20 mouse cellular contexts compared by ENCODE assay signal in the genomic region with DNA sequence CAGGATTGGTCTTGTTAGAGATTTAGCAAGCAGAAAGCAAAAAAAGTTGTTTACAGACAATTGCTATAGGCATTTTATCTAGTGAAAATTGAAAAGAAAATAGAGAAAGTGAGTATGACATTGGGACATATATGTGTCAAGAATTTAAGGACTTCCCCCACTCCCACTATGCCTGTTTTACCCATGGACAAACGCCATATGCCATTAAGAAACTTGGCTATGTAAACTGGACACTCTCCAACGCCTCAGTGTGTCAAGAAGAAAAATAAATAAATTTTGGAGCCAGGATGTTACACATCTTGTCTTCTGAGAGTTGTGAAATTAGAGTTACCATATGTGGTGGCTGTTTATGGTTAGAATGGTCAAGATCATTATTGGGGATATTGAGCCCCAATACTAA.
"Had no signal": no experiment of that assay in that cellular context is flagged by ENCODE, and none has a peak within 500 bp of the region (broad histone marks: within the 10 kb centered on the region; RNA-seq: fewer than 3 reads in every experiment).

No protein-coding gene starts in this region.

- H3K4me2 ChIP-seq: limb, embryonic 12.5 days; limb, embryonic 15.5 days; liver, embryonic 13.5 days; midbrain, embryonic 13.5 days; neural tube, embryonic 13.5 days; stomach, embryonic 15.5 days had no signal

- H3K36me3 ChIP-seq: limb, embryonic 12.5 days; limb, embryonic 15.5 days; liver, embryonic 13.5 days; midbrain, embryonic 10.5 days; midbrain, embryonic 13.5 days; neural tube, embryonic 13.5 days; stomach, embryonic 15.5 days had no signal

- ATAC-seq: midbrain, embryonic 13.5 days; midbrain, embryonic 16.5 days had no signal

- H3K9ac ChIP-seq: limb, embryonic 12.5 days; limb, embryonic 15.5 days; liver, embryonic 13.5 days; midbrain, embryonic 13.5 days; neural tube, embryonic 13.5 days; stomach, embryonic 15.5 days had no signal

- H3K9me3 ChIP-seq: limb, embryonic 12.5 days; limb, embryonic 15.5 days; liver, embryonic 13.5 days; megakaryocyte, embryonic 14.5 days; midbrain, embryonic 10.5 days; midbrain, embryonic 13.5 days; neural tube, embryonic 13.5 days; stomach, embryonic 15.5 days had no signal

- DNase-seq: kidney, adult 18-20 months; kidney, adult 9 months; kidney, postnatal 14 days; kidney, postnatal 4 days; left cerebral cortex, postnatal 4 days; liver, embryonic 13.5 days; lung, postnatal 14 days; retina, postnatal 1 day; right cerebral cortex, postnatal 25 days; spleen, adult 18-20 months; thymus, postnatal 25 days had no signal

- H3K27ac ChIP-seq: limb, embryonic 12.5 days; limb, embryonic 15.5 days; liver, embryonic 13.5 days; midbrain, embryonic 10.5 days; midbrain, embryonic 13.5 days; neural tube, embryonic 13.5 days; stomach, embryonic 15.5 days had no signal

- H3K4me1 ChIP-seq: limb, embryonic 12.5 days; limb, embryonic 15.5 days; liver, embryonic 13.5 days; megakaryocyte, embryonic 14.5 days; stomach, embryonic 15.5 days had no signal

- H3K27me3 ChIP-seq: limb, embryonic 12.5 days; limb, embryonic 15.5 days; liver, embryonic 13.5 days; megakaryocyte, embryonic 14.5 days; stomach, embryonic 15.5 days had no signal

- H3K4me3 ChIP-seq: limb, embryonic 12.5 days; limb, embryonic 15.5 days; liver, embryonic 13.5 days; megakaryocyte, embryonic 14.5 days; midbrain, embryonic 10.5 days; midbrain, embryonic 13.5 days; myocyte; neural tube, embryonic 13.5 days; stomach, embryonic 15.5 days had no signal
